Mouse (Mus musculus) hindbrain, embryonic 11.5 days (tissue): ENCODE measurements around the gene Keap1. TPM values are rescaled to one million over a fixed set of nuclear protein-coding genes. Genes with fewer than 3 reads are reported as not detected.
"Not testable (repeated sequence)": the region's sequence is repeated elsewhere in the genome, so short reads cannot be mapped to it uniquely, and the experiment has no call there.

Experiments
- ATAC-seq: fragments of 200-750 bp; cut with Nextera tagmentation; 2 replicates; pipeline ENCODE4 v1.8.0; 2017; ENCODE audit warnings: mild to moderate bottlenecking, moderate TSS enrichment, moderate library complexity; ENCODE audit not compliant: low FRiP score
- DNase-seq: peaks from one replicate; pipeline ENCODE4 v3.0.0-alpha.2; 2015; ENCODE audit warnings: low spot score
- H3K27ac ChIP-seq: fragments of 300-500 bp; sonication (generic); 2 replicates; pipeline ENCODE4 v1.5.1; 2014; ENCODE audit warnings: mild to moderate bottlenecking, low read depth, low read length
- H3K27me3 ChIP-seq: fragments of 300-500 bp; sonication (generic); 2 replicates; pipeline ENCODE4 v1.6.1; 2014; ENCODE audit warnings: mild to moderate bottlenecking, low read length, moderate library complexity, mixed read lengths; ENCODE audit not compliant: control insufficient read depth, insufficient read depth
- H3K36me3 ChIP-seq: fragments of 300-500 bp; sonication (generic); 2 replicates; pipeline ENCODE4 v1.6.1; 2014; ENCODE audit warnings: mild to moderate bottlenecking, low read length, moderate library complexity, mixed read lengths; ENCODE audit not compliant: control insufficient read depth, insufficient read depth
- H3K4me1 ChIP-seq: fragments of 300-500 bp; sonication (generic); replicated peaks from 2 replicates; pipeline ENCODE4 v1.6.1; 2014; ENCODE audit warnings: low read length, mixed read lengths; ENCODE audit not compliant: control insufficient read depth, insufficient read depth
- H3K4me2 ChIP-seq: fragments of 300-500 bp; sonication (generic); replicated peaks from 2 replicates; pipeline ENCODE4 v1.6.1; 2014; ENCODE audit warnings: mild to moderate bottlenecking, low read depth, low read length
- H3K4me3 ChIP-seq: fragments of 300-500 bp; sonication (generic); 2 replicates; pipeline ENCODE4 v1.5.1; 2014; ENCODE audit warnings: low read depth, low read length
- H3K9ac ChIP-seq: fragments of 300-500 bp; sonication (generic); 2 replicates; pipeline ENCODE4 v1.6.1; 2014; ENCODE audit warnings: low read depth, low read length
- H3K9me3 ChIP-seq: fragments of 300-500 bp; sonication (generic); 2 replicates; pipeline ENCODE4 v1.6.1; 2016; ENCODE audit warnings: low read length; ENCODE audit not compliant: control insufficient read depth
- WGBS: fragments of 180-500 bp; shearing (Covaris S2); extraction: QIAGEN DNeasy Blood & Tissue Kit; methylation state at CpG from one replicate; pipeline ENCODE4 v1.1.7; 2014; 5-methylcytosine and 5-hydroxymethylcytosine counted together
- polyA plus RNA-seq: library from polyadenylated mRNA; unstranded; fragments of >200 nt; fragmentation: Nextera tagmentation; extraction: Ambion mirVana; gene quantifications from 2 replicates; pipeline ENCODE4 v1.2.1, GENCODE M21; 2014

Keap1 gene
- polyA plus RNA-seq, 1 experiment from 2014 or later, result 23.7 TPM

GRCm38 (mm10) chr9:21275727-21276126, 36.6 kb upstream of the Keap1 start:
- Histone ChIP-seq H3K4me1 (no peaks in the 10 kb centered on the region), H3K27ac (no peak overlapping the region), H3K4me2 (no peak overlapping the region), H3K4me3 (no peak overlapping the region), H3K9me3 (no peaks in the 10 kb centered on the region), H3K36me3 (peaks cover 19% of the 10 kb centered on the region), H3K9ac (no peak overlapping the region), H3K27me3 (no peaks in the 10 kb centered on the region)
- DNase-seq (no peak), ATAC-seq (0 out of 2 replicates have a peak, but pooled peaks have one; percentile 20)
- 89% methylated on average over 12 of the region's 12 CpGs for WGBS

GRCm38 (mm10) chr9:21275013-21275710, 36.0 kb upstream of the Keap1 start:
- no peak overlapping the region for H3K9ac ChIP-seq
- no peaks in the 10 kb centered on the region for H3K4me1 ChIP-seq
- peaks cover 19% of the 10 kb centered on the region for H3K36me3 ChIP-seq
- H3K27ac ChIP-seq, result no peak overlapping the region
- H3K4me2 ChIP-seq, result no peak overlapping the region
- WGBS, result 84% methylated on average over 7 of the region's 7 CpGs
- ATAC-seq, result no peak
- no peak overlapping the region for H3K4me3 ChIP-seq
- no peak for DNase-seq
- no peaks in the 10 kb centered on the region for H3K9me3 ChIP-seq
- H3K27me3 ChIP-seq, result no peaks in the 10 kb centered on the region

- Histone ChIP-seq H3K4me1 (no peaks in the 10 kb centered on the region), H3K4me2 (no peak overlapping the region), H3K36me3 (peaks cover 16% of the 10 kb centered on the region), H3K27me3 (no peaks in the 10 kb centered on the region), H3K27ac (no peak overlapping the region), H3K4me3 (no peak overlapping the region), H3K9me3 (no peaks in the 10 kb centered on the region), H3K9ac (no peak overlapping the region)
- DNase-seq (no peak), ATAC-seq (no peak)
- WGBS, result 94% methylated on average over 3 of the region's 3 CpGs
These were observed 35.2 kb upstream of the Keap1 start for GRCm38 (mm10) chr9:21274336-21274735.

- 85% methylated on average over 7 of the region's 7 CpGs for WGBS
- ATAC-seq, result no peak
- no peaks in the 10 kb centered on the region for H3K9me3 ChIP-seq
These were observed 34.5 kb upstream of the Keap1 start for GRCm38 (mm10) chr9:21273520-21274228.

GRCm38 (mm10) chr9:21273094-21273493, 33.9 kb upstream of the Keap1 start:
- H3K27me3 ChIP-seq, result no peaks in the 10 kb centered on the region
- no peak overlapping the region for H3K4me3 ChIP-seq
- H3K9me3 ChIP-seq, result no peaks in the 10 kb centered on the region
- H3K27ac ChIP-seq, result no peak overlapping the region
- peaks cover 15% of the 10 kb centered on the region for H3K36me3 ChIP-seq
- no peak for DNase-seq
- no peak for ATAC-seq
- no peak overlapping the region for H3K9ac ChIP-seq
- 90% methylated on average over 8 of the region's 8 CpGs for WGBS
- no peaks in the 10 kb centered on the region for H3K4me1 ChIP-seq
- no peak overlapping the region for H3K4me2 ChIP-seq

More at GRCm38 (mm10) chr9:21273520-21274228, 34.5 kb upstream of the Keap1 start:
- H3K4me3 ChIP-seq, result no peak overlapping the region
- no peak overlapping the region for H3K4me2 ChIP-seq
- no peak overlapping the region for H3K9ac ChIP-seq
- H3K36me3 ChIP-seq, result peaks cover 15% of the 10 kb centered on the region
- no peaks in the 10 kb centered on the region for H3K4me1 ChIP-seq
- H3K27ac ChIP-seq, result no peak overlapping the region
- DNase-seq, result no peak
- no peaks in the 10 kb centered on the region for H3K27me3 ChIP-seq

GRCm38 (mm10) chr9:21272391-21272790, 33.2 kb upstream of the Keap1 start:
- peaks cover 15% of the 10 kb centered on the region for H3K36me3 ChIP-seq
- WGBS, result 91% methylated on average over 9 of the region's 9 CpGs

GRCm38 (mm10) chr9:21269590-21269989, 30.4 kb upstream of the Keap1 start:
- WGBS, result 83% methylated on average over 5 of the region's 5 CpGs
- not testable (repeated sequence) for H3K4me1 ChIP-seq, DNase-seq, ATAC-seq, H3K9ac ChIP-seq, H3K27me3 ChIP-seq, H3K4me2 ChIP-seq, H3K9me3 ChIP-seq, H3K27ac ChIP-seq, H3K4me3 ChIP-seq
- H3K36me3 ChIP-seq, result peaks cover 13% of the 10 kb centered on the region

More at GRCm38 (mm10) chr9:21272391-21272790, 33.2 kb upstream of the Keap1 start:
- ATAC-seq (no peak), DNase-seq (no peak)
- Histone ChIP-seq H3K9me3 (no peaks in the 10 kb centered on the region), H3K4me1 (no peaks in the 10 kb centered on the region), H3K27ac (no peak overlapping the region), H3K27me3 (no peaks in the 10 kb centered on the region), H3K4me3 (no peak overlapping the region), H3K9ac (no peak overlapping the region), H3K4me2 (no peak overlapping the region)

GRCm38 (mm10) chr9:21268305-21268704, 29.1 kb upstream of the Keap1 start:
- Histone ChIP-seq H3K27me3 (no peaks in the 10 kb centered on the region), H3K4me1 (peaks cover 8% of the 10 kb centered on the region), H3K9ac (no peak overlapping the region), H3K36me3 (peaks cover 8% of the 10 kb centered on the region), H3K27ac (no peak overlapping the region), H3K9me3 (no peaks in the 10 kb centered on the region), H3K4me2 (no peak overlapping the region), H3K4me3 (no peak overlapping the region)
- WGBS, result 93% methylated on average over 16 of the region's 16 CpGs
- ATAC-seq (no peak), DNase-seq (no peak)

- DNase-seq (no peak), ATAC-seq (no peak)
- H3K27me3 ChIP-seq, result no peaks in the 10 kb centered on the region
- H3K4me3 ChIP-seq, result no peak overlapping the region
- H3K9ac ChIP-seq, result no peak overlapping the region
- no peaks in the 10 kb centered on the region; the same call in 1 of the 2 replicates for H3K36me3 ChIP-seq
- no peak overlapping the region for H3K27ac ChIP-seq
- peaks cover 8% of the 10 kb centered on the region for H3K4me1 ChIP-seq
- no peaks in the 10 kb centered on the region for H3K9me3 ChIP-seq
- WGBS, result 92% methylated on average over 5 of the region's 5 CpGs
- no peak overlapping the region for H3K4me2 ChIP-seq
These were observed 27.7 kb upstream of the Keap1 start for GRCm38 (mm10) chr9:21266889-21267288.
